Mouse (Mus musculus) embryonic facial prominence, embryonic 15.5 days (tissue): ENCODE data around the gene Atl1. TPM values are rescaled to one million over a fixed set of nuclear protein-coding genes. Genes with fewer than 3 reads are reported as not detected.

Experiments used
- ATAC-seq: fragments of 200-750 bp; cut with Nextera tagmentation; 2 replicates; pipeline ENCODE4 v1.8.0; 2017; ENCODE audit warnings: low read depth, moderate TSS enrichment; ENCODE audit not compliant: insufficient number of reproducible peaks, low FRiP score, low TSS enrichment
- H3K27ac ChIP-seq: fragments of 300-500 bp; sonication (generic); replicated peaks from 2 replicates; pipeline ENCODE4 v1.5.1; 2015; ENCODE audit warnings: mild to moderate bottlenecking, inconsistent platforms
- H3K27me3 ChIP-seq: fragments of 300-500 bp; sonication (generic); 2 replicates; pipeline ENCODE4 v1.6.1; 2015; ENCODE audit warnings: inconsistent platforms
- H3K36me3 ChIP-seq: fragments of 300-500 bp; sonication (generic); 2 replicates; pipeline ENCODE4 v1.6.1; 2015; ENCODE audit warnings: mild to moderate bottlenecking, inconsistent platforms
- H3K4me1 ChIP-seq: fragments of 300-500 bp; sonication (generic); 2 replicates; pipeline ENCODE4 v1.6.1; 2015; ENCODE audit warnings: inconsistent platforms
- H3K4me2 ChIP-seq: fragments of 300-500 bp; sonication (generic); replicated peaks from 2 replicates; pipeline ENCODE4 v1.6.1; 2015; ENCODE audit warnings: mild to moderate bottlenecking, inconsistent platforms
- H3K4me3 ChIP-seq: fragments of 300-500 bp; sonication (generic); replicated peaks from 2 replicates; pipeline ENCODE4 v1.5.1; 2015; ENCODE audit warnings: mild to moderate bottlenecking, inconsistent platforms
- H3K9ac ChIP-seq: fragments of 300-500 bp; sonication (generic); 2 replicates; pipeline ENCODE4 v1.6.1; 2015; ENCODE audit warnings: inconsistent platforms
- H3K9me3 ChIP-seq: fragments of 300-500 bp; sonication (generic); replicated peaks from 2 replicates; pipeline ENCODE4 v1.6.1; 2016; ENCODE audit warnings: inconsistent platforms
- WGBS: fragments of 180-500 bp; shearing (Covaris S2); methylation state at CpG from one replicate; pipeline ENCODE4 v1.1.7; 2015; 5-methylcytosine and 5-hydroxymethylcytosine counted together
- polyA plus RNA-seq: library from polyadenylated mRNA; unstranded; fragments of >200 nt; fragmentation: Nextera tagmentation; extraction: Ambion mirVana; gene quantifications from 2 replicates; pipeline ENCODE4 v1.2.1, GENCODE M21; 2015

Atl1 gene
- 7.3 and 8.6 TPM in 2 replicates for polyA plus RNA-seq

DNA sequence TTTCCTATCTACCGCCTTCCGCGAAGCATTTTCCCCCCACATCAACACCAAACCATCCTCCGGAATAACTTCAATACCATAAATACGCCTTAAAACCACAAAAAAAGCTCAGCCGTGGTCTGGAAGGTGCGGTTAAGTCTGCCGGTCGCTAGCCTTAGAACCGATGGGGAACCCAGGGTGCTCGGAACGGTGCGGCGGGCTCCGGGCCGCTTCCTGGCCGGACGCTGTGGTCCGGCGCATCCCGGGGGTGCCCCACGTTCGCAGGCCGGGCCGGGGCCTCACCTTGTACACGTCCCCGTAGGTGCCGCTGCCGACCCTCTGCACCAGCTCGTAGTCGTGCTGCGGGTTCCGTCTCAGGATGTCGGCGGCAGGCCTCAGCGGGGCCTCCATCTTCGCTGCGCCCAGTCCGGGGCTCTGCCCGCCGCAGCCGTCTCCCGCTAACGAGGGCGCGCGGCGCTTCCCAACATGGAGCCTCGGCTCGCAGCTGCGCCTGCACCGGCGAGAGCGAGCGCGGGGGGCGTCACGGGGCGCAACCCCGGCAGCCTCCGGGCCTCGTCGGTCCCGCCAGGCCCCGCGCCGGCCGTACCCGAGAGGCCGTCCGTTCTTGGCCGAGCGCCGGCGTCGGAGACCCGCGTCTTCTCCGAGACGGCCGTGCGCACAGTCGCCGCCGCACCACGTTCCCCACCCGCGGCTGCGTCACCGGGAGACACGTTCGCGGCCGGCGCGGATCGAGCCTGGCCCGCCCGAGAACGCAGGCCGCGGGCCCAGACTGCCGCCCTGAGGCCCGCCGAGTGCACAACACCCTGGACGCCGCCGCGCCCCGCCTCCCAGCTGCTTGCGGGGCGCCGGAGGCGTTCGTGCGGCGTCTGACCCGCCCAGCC, at the start of gene Atl1, which contains the start of gene Map4k5:
Gene Atl1, plus strand, starts transcription at position 244 of the 881 bp plus-strand sequence.
Gene Map4k5, minus strand, starts transcription at position 830 of the 881 bp plus-strand sequence.
- Histone ChIP-seq H3K27ac (peak within 1 kb of the TSS; percentile 95), H3K4me3 (peak within 1 kb of the TSS; percentile 87), H3K4me2 (peak within 1 kb of the TSS; percentile 72), H3K9ac (peak within 1 kb of the TSS; percentile 93), H3K36me3 (no peaks in the 10 kb centered on the region), H3K4me1 (peaks cover 33% of the 10 kb centered on the region), H3K9me3 (no peaks in the 10 kb centered on the region), H3K27me3 (no peaks in the 10 kb centered on the region)
- WGBS = under 1% methylated on average over 112 of the region's 118 CpGs
- peak; percentile 92 for ATAC-seq

- 0 out of 2 replicates have a peak overlapping the region, but pooled peaks have one; percentile 7 for H3K27ac ChIP-seq
- 56% methylated on average over 19 of the region's 19 CpGs for WGBS
- H3K36me3 ChIP-seq = peaks cover 47% of the 10 kb centered on the region
- H3K9ac ChIP-seq = no peak overlapping the region
- no peak overlapping the region for H3K4me2 ChIP-seq
- H3K27me3 ChIP-seq = no peaks in the 10 kb centered on the region
- no peak overlapping the region for H3K4me3 ChIP-seq
- H3K9me3 ChIP-seq = no peaks in the 10 kb centered on the region
- ATAC-seq = no peak
- peaks cover 5% of the 10 kb centered on the region; the same call in 1 of the 2 replicates for H3K4me1 ChIP-seq
These were observed 48.6 kb upstream of the Atl1 start for GRCm38 (mm10) chr12:69843531-69844445.

GRCm38 (mm10) chr12:69845722-69846121, 46.7 kb upstream of the Atl1 start:
- no peak overlapping the region for H3K4me3 ChIP-seq
- no peaks in the 10 kb centered on the region for H3K9me3 ChIP-seq
- no peak overlapping the region for H3K4me2 ChIP-seq
- H3K36me3 ChIP-seq = peaks cover 43% of the 10 kb centered on the region
- H3K27ac ChIP-seq = no peak overlapping the region
- WGBS = 88% methylated on average over 9 of the region's 9 CpGs
- H3K4me1 ChIP-seq = peaks cover 5% of the 10 kb centered on the region; the same call in 1 of the 2 replicates
- no peak for ATAC-seq
- no peak overlapping the region for H3K9ac ChIP-seq
- no peaks in the 10 kb centered on the region for H3K27me3 ChIP-seq

- Histone ChIP-seq H3K4me3 (no peak overlapping the region), H3K36me3 (peaks cover 41% of the 10 kb centered on the region), H3K4me1 (peaks cover 5% of the 10 kb centered on the region; the same call in 1 of the 2 replicates), H3K27me3 (no peaks in the 10 kb centered on the region), H3K27ac (no peak overlapping the region), H3K4me2 (no peak overlapping the region), H3K9me3 (no peaks in the 10 kb centered on the region), H3K9ac (no peak overlapping the region)
- 88% methylated on average over 9 of the region's 9 CpGs for WGBS
- no peak for ATAC-seq
These were observed 45.9 kb upstream of the Atl1 start for GRCm38 (mm10) chr12:69846499-69846898.

DNA sequence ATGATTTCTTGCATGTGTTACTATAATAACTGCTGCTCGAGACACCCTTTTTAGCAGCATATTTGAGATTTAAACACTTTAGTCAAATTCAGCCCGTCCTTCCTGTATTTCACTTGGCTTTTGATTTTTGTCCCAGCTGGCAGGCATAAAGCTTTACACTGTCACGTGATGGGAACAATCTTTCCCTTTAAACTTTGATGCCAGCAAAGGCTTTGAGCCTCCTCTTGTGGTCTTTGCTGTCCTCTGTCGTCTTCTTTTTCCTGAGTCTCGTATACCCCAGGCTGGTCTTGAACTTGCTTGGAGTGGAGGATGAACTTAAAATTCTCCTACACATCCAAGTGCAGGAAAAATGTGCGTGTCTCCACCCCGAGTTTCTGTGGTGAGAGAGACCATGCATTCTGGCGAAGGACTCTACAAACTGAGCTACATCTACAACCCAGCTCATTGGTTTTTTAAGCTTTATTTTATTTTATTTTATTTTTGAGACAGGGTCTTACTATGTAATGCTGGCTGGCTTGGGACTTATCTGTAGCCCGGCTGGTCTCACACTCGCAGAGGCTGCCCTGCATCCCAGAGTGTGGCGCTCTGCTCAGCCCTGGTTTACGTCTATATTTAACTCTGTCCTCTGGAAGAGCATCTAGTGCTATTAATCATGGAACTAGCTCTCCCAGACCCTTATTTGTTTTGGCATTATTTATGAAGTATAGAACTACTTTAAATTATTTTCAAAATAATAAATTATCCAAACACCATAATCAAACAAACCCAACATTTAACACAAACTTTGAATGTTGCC, 44.1 kb upstream of the Atl1 start:
- no peaks in the 10 kb centered on the region for H3K9me3 ChIP-seq
- H3K9ac ChIP-seq = no peak overlapping the region
- WGBS = 80% methylated on average over 12 of the region's 12 CpGs
- H3K27ac ChIP-seq = no peak overlapping the region
- H3K27me3 ChIP-seq = no peaks in the 10 kb centered on the region
- H3K4me3 ChIP-seq = no peak overlapping the region
- H3K4me2 ChIP-seq = no peak overlapping the region
- peaks cover 5% of the 10 kb centered on the region; the same call in 1 of the 2 replicates for H3K4me1 ChIP-seq
- ATAC-seq = no peak
- peaks cover 48% of the 10 kb centered on the region for H3K36me3 ChIP-seq

DNA sequence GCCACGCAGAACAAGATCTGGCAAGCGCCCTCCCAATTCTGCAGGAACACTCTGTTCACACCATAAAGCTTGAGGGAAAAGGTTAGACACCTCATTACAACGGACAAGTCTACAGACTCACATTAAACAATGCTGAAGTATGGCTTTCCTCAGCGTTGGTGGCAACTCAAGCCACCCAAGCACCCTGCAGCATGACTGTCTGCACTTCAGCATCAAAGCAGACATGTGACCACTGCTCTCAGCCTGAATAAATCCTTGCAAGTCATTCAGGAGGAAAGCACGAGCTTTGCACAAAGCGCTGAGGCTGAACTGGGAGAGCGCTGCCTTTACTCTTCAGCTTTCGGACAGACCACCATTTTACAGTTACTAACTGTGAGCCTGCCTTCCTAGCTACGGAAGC, 40.1 kb upstream of the Atl1 start:
- H3K27me3 ChIP-seq = no peaks in the 10 kb centered on the region
- H3K27ac ChIP-seq = no peak overlapping the region
- H3K4me2 ChIP-seq = no peak overlapping the region
- 88% methylated on average over 9 of the region's 9 CpGs for WGBS
- H3K9ac ChIP-seq = no peak overlapping the region
- no peak overlapping the region for H3K4me3 ChIP-seq
- peaks cover 38% of the 10 kb centered on the region for H3K36me3 ChIP-seq
- H3K4me1 ChIP-seq = no peaks in the 10 kb centered on the region
- ATAC-seq = no peak
- 0 out of 2 replicates have a peak, but pooled peaks cover 2% of the 10 kb centered on the region for H3K9me3 ChIP-seq

DNA sequence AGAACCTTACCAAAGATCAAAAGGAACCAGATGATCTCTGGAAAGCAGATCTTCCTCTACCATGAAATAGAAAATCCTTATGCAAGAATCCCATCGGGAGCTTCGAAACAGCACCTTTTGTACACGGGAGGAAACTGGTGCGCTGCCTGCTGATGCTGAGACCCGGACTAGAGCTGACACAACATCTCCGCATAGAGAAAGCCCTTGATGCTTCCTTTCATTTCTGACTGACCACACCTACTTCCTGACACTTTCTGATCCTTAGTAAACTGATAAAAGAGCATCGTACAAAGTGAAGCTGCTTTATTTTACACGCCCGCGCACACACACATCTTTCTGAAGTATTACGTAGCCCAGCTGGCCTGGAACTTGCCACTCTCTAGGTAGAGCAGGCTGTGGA, 39.0 kb upstream of the Atl1 start:
- 79% methylated on average over 11 of the region's 11 CpGs for WGBS
- H3K4me2 ChIP-seq = no peak overlapping the region
- H3K27me3 ChIP-seq = no peaks in the 10 kb centered on the region
- no peak overlapping the region for H3K9ac ChIP-seq
- H3K4me3 ChIP-seq = no peak overlapping the region
- peaks cover 34% of the 10 kb centered on the region for H3K36me3 ChIP-seq
- 0 out of 2 replicates have a peak, but pooled peaks cover 2% of the 10 kb centered on the region for H3K9me3 ChIP-seq
- ATAC-seq = no peak
- no peaks in the 10 kb centered on the region for H3K4me1 ChIP-seq
- H3K27ac ChIP-seq = no peak overlapping the region

DNA sequence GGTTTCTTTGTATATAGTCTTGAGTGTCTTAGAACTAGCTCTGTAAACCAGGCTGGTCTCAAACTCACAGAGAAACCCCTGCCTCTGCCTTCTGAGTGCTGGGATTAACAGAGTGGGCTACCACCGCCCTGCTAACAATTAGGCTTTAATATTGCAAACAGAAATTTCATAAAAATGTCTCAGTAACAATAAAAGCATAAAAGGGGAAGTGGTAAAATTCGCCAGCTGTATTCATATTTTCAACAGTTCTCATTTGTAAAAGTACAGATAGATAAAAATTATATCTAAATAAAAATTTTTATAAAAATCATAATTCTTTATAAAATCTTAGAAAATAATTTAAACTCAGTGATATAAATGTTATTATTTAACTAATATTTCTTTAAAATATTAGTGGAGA, 38.5 kb upstream of the Atl1 start:
- WGBS = 85% methylated on average over 2 of the region's 2 CpGs
- Histone ChIP-seq H3K9me3 (0 out of 2 replicates have a peak, but pooled peaks cover 2% of the 10 kb centered on the region), H3K4me1 (no peaks in the 10 kb centered on the region), H3K4me2 (no peak overlapping the region), H3K27me3 (no peaks in the 10 kb centered on the region), H3K4me3 (no peak overlapping the region), H3K9ac (no peak overlapping the region), H3K27ac (no peak overlapping the region), H3K36me3 (peaks cover 32% of the 10 kb centered on the region)
- ATAC-seq = no peak

GRCm38 (mm10) chr12:69855641-69856300, 36.6 kb upstream of the Atl1 start:
- H3K27ac ChIP-seq = no peak overlapping the region
- no peak overlapping the region for H3K9ac ChIP-seq
- H3K9me3 ChIP-seq = 0 out of 2 replicates have a peak, but pooled peaks cover 2% of the 10 kb centered on the region
- no peak overlapping the region for H3K4me3 ChIP-seq
- no peak for ATAC-seq
- peaks cover 26% of the 10 kb centered on the region for H3K36me3 ChIP-seq
- no peak overlapping the region for H3K4me2 ChIP-seq
- H3K27me3 ChIP-seq = no peaks in the 10 kb centered on the region
- 91% methylated on average over 12 of the region's 12 CpGs for WGBS
- H3K4me1 ChIP-seq = no peaks in the 10 kb centered on the region

DNA sequence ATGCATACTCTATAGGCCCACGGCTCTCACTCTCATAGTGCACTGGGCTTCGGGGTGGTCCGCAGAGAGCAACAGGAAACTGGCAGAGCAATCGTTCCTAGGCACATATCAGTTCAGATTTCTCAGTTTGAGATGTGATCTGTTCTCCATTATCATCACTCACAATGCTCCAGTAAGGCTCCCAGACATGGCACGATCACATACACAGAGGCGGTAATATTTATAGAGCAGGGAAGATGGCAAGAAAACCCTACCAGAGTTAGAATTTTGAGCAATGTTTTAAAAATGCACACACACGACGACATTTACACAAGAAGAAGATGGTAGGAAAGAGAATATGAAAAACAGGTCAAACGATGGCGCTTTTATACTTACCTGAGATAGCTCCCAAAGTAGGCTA, 36.0 kb upstream of the Atl1 start:
- 92% methylated on average over 10 of the region's 10 CpGs for WGBS
- H3K4me2 ChIP-seq = no peak overlapping the region
- no peak overlapping the region for H3K27ac ChIP-seq
- no peaks in the 10 kb centered on the region for H3K27me3 ChIP-seq
- ATAC-seq = no peak
- no peaks in the 10 kb centered on the region for H3K4me1 ChIP-seq
- H3K4me3 ChIP-seq = no peak overlapping the region
- peaks cover 26% of the 10 kb centered on the region for H3K36me3 ChIP-seq
- no peak overlapping the region for H3K9ac ChIP-seq
- H3K9me3 ChIP-seq = 0 out of 2 replicates have a peak, but pooled peaks cover 2% of the 10 kb centered on the region
